Mouse (Mus musculus) liver, adult 2 months (tissue): ENCODE measurements around the gene Scaf4.

Source experiments
- CTCF ChIP-seq: fragments of 200-500 bp; IDR thresholded peaks from 2 replicates; pipeline ENCODE4 v1.5.1; 2011; ENCODE audit warnings: low read depth, low read length, control low read depth
- POLR2A ChIP-seq: fragments of 200-500 bp; IDR thresholded peaks from 2 replicates; pipeline ENCODE4 v1.6.1; 2011; ENCODE audit warnings: low read length, control low read depth; ENCODE audit not compliant: insufficient read depth; ENCODE audit errors: extremely low read depth

DNA sequence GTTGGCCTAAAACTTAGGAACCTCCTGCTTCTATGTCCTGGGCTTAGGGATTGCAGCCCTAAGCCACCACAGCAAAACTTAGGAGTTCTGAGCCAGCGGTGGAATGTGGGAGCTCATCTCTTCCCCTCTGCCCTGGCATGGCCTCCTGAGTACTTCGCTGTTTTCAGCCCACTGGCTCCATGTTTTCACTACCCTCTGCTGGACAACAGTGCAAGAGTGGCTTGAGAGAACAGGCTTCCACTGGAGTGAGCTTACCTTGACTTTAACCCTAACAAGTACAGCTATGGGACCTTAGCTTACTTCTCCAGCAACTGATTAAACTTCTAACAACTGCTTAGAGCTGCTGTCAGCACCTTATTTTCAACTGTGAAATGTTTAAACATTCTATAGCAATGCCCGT is 49.1 kb downstream of the Scaf4 start:
- TF ChIP-seq CTCF (no peak), POLR2A (no peak)
